26 mouse cellular contexts compared by ENCODE assay signal in the genomic region with DNA sequence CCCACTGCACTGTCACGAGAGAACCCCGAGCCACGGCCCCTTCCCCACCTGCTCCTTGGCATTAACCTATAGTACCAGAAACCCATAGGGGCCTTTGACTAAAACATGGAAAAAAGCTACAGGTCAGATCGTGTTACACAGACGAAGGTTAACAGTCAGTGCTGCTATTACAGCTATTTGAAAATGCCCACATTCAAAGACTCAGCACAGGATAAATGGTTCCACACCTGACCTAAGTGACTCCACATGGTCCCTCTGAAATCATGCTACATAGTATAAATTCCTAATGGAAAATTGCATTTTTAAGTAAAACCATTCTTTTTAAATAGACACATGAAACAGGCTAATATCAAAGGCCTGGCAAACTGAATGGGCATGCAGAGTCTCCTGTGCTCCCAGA.
"Had no signal": no experiment of that assay in that cellular context is flagged by ENCODE, and none has a peak within 500 bp of the region (broad histone marks: within the 10 kb centered on the region; RNA-seq: fewer than 3 reads in every experiment).

No protein-coding gene starts in this region.

- ATAC-seq: hindbrain, embryonic 16.5 days; intestine, embryonic 16.5 days; liver, embryonic 12.5 days had no signal

- H3K9me3 ChIP-seq: heart, embryonic 13.5 days; heart, embryonic 15.5 days; hindbrain, embryonic 10.5 days; hindbrain, embryonic 12.5 days; kidney, embryonic 15.5 days; limb, embryonic 15.5 days; liver, embryonic 12.5 days had no signal

- DNase-seq: gastrocnemius, adult 2 months; gastrocnemius, postnatal 10 days; gastrocnemius, postnatal 25 days; heart, adult 2 months; heart, postnatal 14 days; heart, postnatal 36 days; kidney, adult 18-20 months; kidney, adult 8-10 months; kidney, postnatal 14 days; kidney, postnatal 36 days; layer of hippocampus, adult 9-11 months; layer of hippocampus, postnatal 36 days; left cerebral cortex, postnatal 4 days had no signal

- H3K9ac ChIP-seq: heart, embryonic 13.5 days; heart, embryonic 15.5 days; hindbrain, embryonic 12.5 days; hindbrain, embryonic 14.5 days; kidney, embryonic 15.5 days; limb, embryonic 15.5 days; liver, embryonic 12.5 days; liver, embryonic 14.5 days had no signal

- H3K4me2 ChIP-seq: heart, embryonic 11.5 days; heart, embryonic 13.5 days; heart, embryonic 15.5 days; hindbrain, embryonic 12.5 days; hindbrain, embryonic 14.5 days; kidney, embryonic 15.5 days; limb, embryonic 15.5 days; liver, embryonic 12.5 days had no signal

- H3K4me3 ChIP-seq: gastrocnemius, adult 2 months; heart, adult 2 months; heart, embryonic 13.5 days; heart, embryonic 15.5 days; hindbrain, embryonic 10.5 days; hindbrain, embryonic 12.5 days; kidney, embryonic 15.5 days; limb, embryonic 15.5 days; liver, embryonic 12.5 days had no signal

- H3K27me3 ChIP-seq: heart, embryonic 13.5 days; heart, embryonic 15.5 days; hindbrain, embryonic 12.5 days; kidney, embryonic 15.5 days; limb, embryonic 15.5 days; liver, embryonic 12.5 days had no signal

- H3K27ac ChIP-seq: gastrocnemius, adult 2 months; heart, adult 2 months; heart, embryonic 13.5 days; heart, embryonic 15.5 days; hindbrain, embryonic 10.5 days; hindbrain, embryonic 12.5 days; hindbrain, embryonic 14.5 days; kidney, embryonic 15.5 days; kidney, postnatal 0 days; limb, embryonic 15.5 days; liver, embryonic 12.5 days; liver, embryonic 14.5 days had no signal

- H3K4me1 ChIP-seq: hindbrain, embryonic 10.5 days; hindbrain, embryonic 12.5 days; kidney, embryonic 15.5 days had no signal
